Mouse (Mus musculus): ENCODE results near the gene Mapkapk2. TPM values are rescaled to one million over a fixed set of nuclear protein-coding genes. Genes with fewer than 3 reads are reported as not detected.

The Mapkapk2 gene
- polyA plus RNA-seq, 1 experiment from 2014 or later = 18.3 TPM

DNA sequence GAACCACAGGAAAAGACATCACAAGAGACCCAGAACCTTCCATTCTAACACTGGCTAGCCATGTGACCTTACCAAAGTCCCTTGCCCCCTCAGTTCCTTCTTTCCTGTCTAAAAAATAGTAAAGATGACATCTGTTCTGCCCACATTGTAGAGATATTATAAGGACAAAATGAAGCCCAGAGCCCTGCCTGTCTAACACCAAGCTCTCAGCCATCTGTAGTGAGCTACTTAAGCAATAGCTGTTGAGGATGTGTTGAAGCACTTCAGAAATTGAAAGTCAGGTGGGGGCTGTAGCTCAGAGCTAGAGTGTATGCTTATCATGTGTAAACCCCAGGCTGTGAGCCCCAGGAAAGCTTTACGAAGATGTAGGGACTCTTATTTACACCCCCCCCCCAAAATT, 3.2 kb upstream of the Mapkapk2 start:
- DNase-seq (no peak), ATAC-seq (no peak)
- 76% methylated on average over 1 of the region's 1 CpGs for WGBS (ENCODE audit: insufficient replicate concordance)

DNA sequence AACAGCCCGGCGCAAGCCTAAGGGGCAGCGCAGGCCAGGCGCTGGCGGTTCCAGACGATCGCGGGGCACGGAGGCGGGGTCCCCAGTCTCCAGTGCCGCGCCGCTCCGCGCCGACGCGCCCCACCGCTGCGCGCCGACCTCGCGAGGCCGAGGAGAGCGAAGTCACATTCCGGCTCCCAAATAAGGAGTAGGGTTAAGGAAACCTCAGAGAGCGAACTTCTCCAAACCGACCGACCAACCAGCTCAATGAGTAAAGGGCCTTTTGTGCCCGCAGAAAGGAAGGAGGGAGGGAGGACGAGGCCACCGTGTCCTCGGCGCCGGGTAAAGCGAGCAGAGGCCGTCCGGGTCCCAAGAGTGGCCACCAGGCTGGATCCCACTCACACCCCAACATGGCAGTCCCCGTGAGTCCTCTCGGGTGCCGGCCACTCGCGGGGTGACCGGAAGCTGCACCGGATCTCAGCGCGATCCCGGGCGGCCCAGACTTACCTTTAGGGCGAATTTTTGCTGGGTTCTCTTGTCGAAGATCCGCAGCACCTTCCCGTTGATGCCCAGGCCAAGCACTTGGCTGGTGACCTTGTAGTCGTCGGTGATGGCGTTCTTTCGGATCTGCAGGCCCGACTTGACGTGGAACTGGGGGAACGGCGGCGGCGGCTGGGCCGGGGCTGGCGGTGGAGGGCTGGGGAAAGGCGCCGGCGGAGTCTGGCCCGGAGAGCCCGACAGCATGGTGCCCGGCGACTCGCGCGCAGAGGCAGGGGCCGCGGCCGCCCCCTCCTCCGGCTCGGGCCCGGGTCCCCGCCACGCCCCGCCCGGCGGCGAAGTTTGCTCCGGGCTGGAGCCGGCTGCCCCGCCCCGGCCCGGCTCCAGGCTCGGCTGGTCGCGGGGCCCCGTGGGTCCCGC, 575 bp downstream of the Mapkapk2 start:
- H3K4me1 ChIP-seq (ENCODE audit: insufficient read depth) = peaks cover 36% of the 10 kb centered on the region
- H3K27me3 ChIP-seq (ENCODE audit: insufficient read depth, low read length) = no peaks in the 10 kb centered on the region
- H3K4me3 ChIP-seq (ENCODE audit: low read depth, low read length) = peak overlapping the region; percentile 95
- H3K36me3 ChIP-seq (replicated peaks; ENCODE audit: insufficient read depth, low read length) = no peaks in the 10 kb centered on the region
- H3K27ac ChIP-seq (ENCODE audit: low read depth) = peak overlapping the region; percentile 96
- TF ChIP-seq CTCF (IDR thresholded peaks at IDR 0.05; ENCODE audit: low read depth) (no peak), EP300 (IDR thresholded peaks at IDR 0.05; ENCODE audit: low read depth) (no peak)
- DNase-seq = peak; percentile 71
- peak overlapping the region; percentile 93 for H3K9ac ChIP-seq (replicated peaks)
- WGBS (ENCODE audit: insufficient replicate concordance) = under 1% methylated on average over 76 of the region's 98 CpGs
- ATAC-seq = peak; percentile 51
- peak overlapping the region; percentile 98 for H3K4me2 ChIP-seq (ENCODE audit: low read depth, low read length)
- H3K9me3 ChIP-seq (ENCODE audit: low read length) = no peaks in the 10 kb centered on the region

More for the DNA sequence above, 3.2 kb upstream of the Mapkapk2 start:
- H3K4me3 ChIP-seq (ENCODE audit: low read depth, low read length) = no peak overlapping the region
- TF ChIP-seq CTCF (IDR thresholded peaks at IDR 0.05; ENCODE audit: low read depth) = no peak
- no peak for TF ChIP-seq EP300 (IDR thresholded peaks at IDR 0.05; ENCODE audit: low read depth)
- no peaks in the 10 kb centered on the region for H3K9me3 ChIP-seq (ENCODE audit: low read length)
- peaks cover 3% of the 10 kb centered on the region for H3K4me1 ChIP-seq (ENCODE audit: insufficient read depth)
- no peaks in the 10 kb centered on the region for H3K36me3 ChIP-seq (replicated peaks; ENCODE audit: insufficient read depth, low read length)
- no peaks in the 10 kb centered on the region for H3K27me3 ChIP-seq (ENCODE audit: insufficient read depth, low read length)
- H3K4me2 ChIP-seq (ENCODE audit: low read depth, low read length) = no peak overlapping the region
- H3K27ac ChIP-seq (ENCODE audit: low read depth) = no peak overlapping the region
- H3K9ac ChIP-seq (replicated peaks) = no peak overlapping the region

DNA sequence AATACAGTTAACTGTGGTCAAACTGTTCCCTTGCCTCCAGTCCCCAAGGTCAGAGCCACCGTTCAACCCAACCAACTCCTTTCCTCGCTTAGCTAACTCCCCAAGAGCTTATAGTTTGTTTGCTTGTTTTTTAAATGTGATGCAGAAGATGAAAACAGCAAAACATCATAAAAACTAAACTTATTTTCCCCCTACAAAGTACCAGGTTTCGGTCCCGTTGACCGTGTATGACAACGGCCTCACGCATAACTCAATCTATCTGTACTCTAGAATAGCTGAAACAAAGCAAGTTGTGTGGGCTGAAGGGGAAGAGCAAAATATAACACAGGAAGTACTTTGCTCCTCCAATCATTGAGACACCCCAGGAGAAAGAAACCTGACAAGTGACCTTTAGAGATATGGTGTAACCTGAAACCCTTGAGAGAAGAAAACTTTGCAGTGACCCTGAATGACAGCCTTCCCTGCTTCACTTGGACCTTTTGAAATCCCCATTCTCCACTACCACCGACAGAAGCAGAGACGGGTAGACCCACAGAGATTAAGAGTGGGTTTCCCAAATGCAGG, 1.4 kb downstream of the Mapkapk2 start:
- no peaks in the 10 kb centered on the region for H3K36me3 ChIP-seq (replicated peaks; ENCODE audit: insufficient read depth, low read length)
- WGBS (ENCODE audit: insufficient replicate concordance) = 6% methylated on average over 9 of the region's 9 CpGs
- TF ChIP-seq EP300 (IDR thresholded peaks at IDR 0.05; ENCODE audit: low read depth) = no peak
- no peak for TF ChIP-seq CTCF (IDR thresholded peaks at IDR 0.05; ENCODE audit: low read depth)
- DNase-seq (no peak), ATAC-seq (no peak)
- no peaks in the 10 kb centered on the region for H3K27me3 ChIP-seq (ENCODE audit: insufficient read depth, low read length)
- no peaks in the 10 kb centered on the region for H3K9me3 ChIP-seq (ENCODE audit: low read length)
- peak overlapping the region; percentile 95 for H3K4me3 ChIP-seq (ENCODE audit: low read depth, low read length)
- peak overlapping the region; percentile 93 for H3K9ac ChIP-seq (replicated peaks)
- H3K27ac ChIP-seq (ENCODE audit: low read depth) = peak overlapping the region; percentile 96
- peak overlapping the region; percentile 98 for H3K4me2 ChIP-seq (ENCODE audit: low read depth, low read length)
- peaks cover 43% of the 10 kb centered on the region for H3K4me1 ChIP-seq (ENCODE audit: insufficient read depth)

DNA sequence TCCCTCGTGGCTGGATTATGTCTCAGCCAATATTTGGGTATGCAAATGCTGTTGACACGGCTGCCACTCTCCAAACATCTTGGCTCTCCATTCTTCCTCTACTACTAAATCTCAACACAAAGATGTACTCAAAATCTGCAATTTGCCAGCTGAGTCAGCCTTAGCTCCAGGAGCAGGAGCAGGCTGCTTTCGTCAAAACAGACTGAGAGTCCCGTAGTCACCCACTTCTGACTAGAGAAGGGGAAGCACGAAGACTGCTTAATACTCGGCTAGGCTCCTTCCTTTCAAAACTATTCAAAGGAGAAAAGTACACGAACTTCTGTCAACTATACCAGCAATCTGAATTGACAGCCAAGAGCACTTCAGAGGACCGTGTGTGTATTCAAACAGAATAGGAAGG, 2.1 kb downstream of the Mapkapk2 start:
- Histone ChIP-seq H3K27me3 (ENCODE audit: insufficient read depth, low read length) (no peaks in the 10 kb centered on the region), H3K4me3 (ENCODE audit: low read depth, low read length) (peak overlapping the region; percentile 95), H3K36me3 (replicated peaks; ENCODE audit: insufficient read depth, low read length) (no peaks in the 10 kb centered on the region), H3K9me3 (ENCODE audit: low read length) (no peaks in the 10 kb centered on the region), H3K27ac (ENCODE audit: low read depth) (peak overlapping the region; percentile 96), H3K9ac (replicated peaks) (peak overlapping the region; percentile 93), H3K4me1 (ENCODE audit: insufficient read depth) (peaks cover 49% of the 10 kb centered on the region), H3K4me2 (ENCODE audit: low read depth, low read length) (peak overlapping the region; percentile 98)
- no peak for ATAC-seq
- TF ChIP-seq EP300 (IDR thresholded peaks at IDR 0.05; ENCODE audit: low read depth) (no peak), CTCF (IDR thresholded peaks at IDR 0.05; ENCODE audit: low read depth) (no peak)
- no peak for DNase-seq
- 16% methylated on average over 8 of the region's 8 CpGs for WGBS (ENCODE audit: insufficient replicate concordance)

DNA sequence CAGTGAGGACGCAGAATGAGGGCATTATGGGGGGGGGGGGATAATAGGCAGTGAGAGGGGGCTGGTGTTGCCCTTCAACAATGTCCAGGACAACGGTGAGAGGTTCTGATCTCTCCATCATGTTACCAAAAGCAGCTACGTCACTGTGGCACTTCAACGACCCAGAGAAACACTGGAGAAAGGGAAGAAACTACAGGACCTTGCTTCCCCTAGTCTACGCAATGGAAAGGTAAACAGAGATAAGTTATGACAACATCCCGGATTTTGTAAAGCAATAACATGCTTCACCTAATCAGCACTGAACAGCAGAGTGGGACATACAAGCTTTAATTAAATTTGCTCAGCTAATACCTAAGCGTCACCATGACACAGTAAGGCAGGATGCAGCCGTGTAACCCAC, 3.7 kb downstream of the Mapkapk2 start:
- H3K4me1 ChIP-seq (ENCODE audit: insufficient read depth) = peaks cover 66% of the 10 kb centered on the region

DNA sequence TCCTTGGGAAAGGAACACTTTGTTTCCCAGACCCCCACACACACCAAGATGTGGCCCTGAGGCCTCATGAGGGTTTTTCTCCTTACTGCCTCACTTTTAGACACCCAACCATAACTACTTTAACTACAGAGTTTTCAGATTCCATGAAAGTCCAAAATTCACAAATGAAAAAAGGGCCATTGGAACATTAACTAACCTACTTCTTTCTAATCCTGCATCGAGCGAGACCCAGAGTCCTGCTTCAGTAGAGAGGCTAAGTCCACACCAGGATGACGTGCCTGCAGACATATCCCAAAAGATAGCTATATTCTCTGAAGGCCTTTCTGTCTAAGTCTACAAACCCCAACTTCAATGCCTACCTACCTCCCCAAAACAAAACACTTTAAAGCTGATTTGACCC, 4.8 kb downstream of the Mapkapk2 start:
- Histone ChIP-seq H3K4me3 (ENCODE audit: low read depth, low read length) (no peak overlapping the region), H3K4me1 (ENCODE audit: insufficient read depth) (peaks cover 71% of the 10 kb centered on the region), H3K4me2 (ENCODE audit: low read depth, low read length) (no peak overlapping the region), H3K9me3 (ENCODE audit: low read length) (no peaks in the 10 kb centered on the region), H3K36me3 (replicated peaks; ENCODE audit: insufficient read depth, low read length) (no peaks in the 10 kb centered on the region), H3K27ac (ENCODE audit: low read depth) (no peak overlapping the region), H3K9ac (replicated peaks) (no peak overlapping the region), H3K27me3 (ENCODE audit: insufficient read depth, low read length) (no peaks in the 10 kb centered on the region)
- no peak for ATAC-seq
- WGBS (ENCODE audit: insufficient replicate concordance) = 77% methylated on average over 3 of the region's 3 CpGs
- no peak for DNase-seq
- TF ChIP-seq CTCF (IDR thresholded peaks at IDR 0.05; ENCODE audit: low read depth) (no peak), EP300 (IDR thresholded peaks at IDR 0.05; ENCODE audit: low read depth) (no peak)

More for the DNA sequence above, 3.7 kb downstream of the Mapkapk2 start:
- H3K27ac ChIP-seq (ENCODE audit: low read depth) = 0 out of 2 replicates have a peak overlapping the region, but pooled peaks have one; percentile 5
- H3K4me3 ChIP-seq (ENCODE audit: low read depth, low read length) = no peak overlapping the region
- no peaks in the 10 kb centered on the region for H3K27me3 ChIP-seq (ENCODE audit: insufficient read depth, low read length)
- H3K4me2 ChIP-seq (ENCODE audit: low read depth, low read length) = peak overlapping the region; percentile 24
- DNase-seq (no peak), ATAC-seq (no peak)
- TF ChIP-seq CTCF (IDR thresholded peaks at IDR 0.05; ENCODE audit: low read depth) (no peak), EP300 (IDR thresholded peaks at IDR 0.05; ENCODE audit: low read depth) (no peak)
- no peak overlapping the region for H3K9ac ChIP-seq (replicated peaks)
- WGBS (ENCODE audit: insufficient replicate concordance) = 63% methylated on average over 8 of the region's 8 CpGs
- H3K36me3 ChIP-seq (replicated peaks; ENCODE audit: insufficient read depth, low read length) = no peaks in the 10 kb centered on the region
- no peaks in the 10 kb centered on the region for H3K9me3 ChIP-seq (ENCODE audit: low read length)

Measured in liver, postnatal 0 days (tissue).